Mouse (Mus musculus) liver, postnatal 0 days (tissue): ENCODE measurements around the gene Rps6kl1.

Experiments used
- CTCF ChIP-seq: sonication (generic); IDR thresholded peaks from 2 replicates; pipeline ENCODE4 v1.5.1; 2016; ENCODE audit warnings: antibody characterized with exemption, low read depth
- EP300 ChIP-seq: IDR thresholded peaks from 2 replicates; pipeline ENCODE4 v1.6.1; 2016; ENCODE audit warnings: antibody characterized with exemption, low read depth, mild to moderate bottlenecking

- TF ChIP-seq CTCF (no peak), EP300 (no peak)
These were observed 37.7 kb downstream of the Rps6kl1 start for GRCm38 (mm10) chr12:85113337-85113736.
